Mouse (Mus musculus) adrenal gland, postnatal 36 days (tissue): Measurements from ENCODE around the gene Efna3. TPM values are rescaled to one million over a fixed set of nuclear protein-coding genes. Genes with fewer than 3 reads are reported as not detected.
A peak's percentile ranks its signal among the peaks of the same experiment; 100 is the strongest.

Experiments used
- DNase-seq, 2 experiments: peaks; one replicate each; pipeline ENCODE4 v3.0.0; 2021; ENCODE audit warnings: mixed read lengths in 1 of 2
- total RNA-seq, 2 experiments: library from RNA; stranded (reverse); gene quantifications; 2 replicates each; pipeline ENCODE4 v1.2.3; 2021

Efna3 gene
- total RNA-seq, 2 experiments from 2014 or later = 0.23 to 0.53 TPM

DNA sequence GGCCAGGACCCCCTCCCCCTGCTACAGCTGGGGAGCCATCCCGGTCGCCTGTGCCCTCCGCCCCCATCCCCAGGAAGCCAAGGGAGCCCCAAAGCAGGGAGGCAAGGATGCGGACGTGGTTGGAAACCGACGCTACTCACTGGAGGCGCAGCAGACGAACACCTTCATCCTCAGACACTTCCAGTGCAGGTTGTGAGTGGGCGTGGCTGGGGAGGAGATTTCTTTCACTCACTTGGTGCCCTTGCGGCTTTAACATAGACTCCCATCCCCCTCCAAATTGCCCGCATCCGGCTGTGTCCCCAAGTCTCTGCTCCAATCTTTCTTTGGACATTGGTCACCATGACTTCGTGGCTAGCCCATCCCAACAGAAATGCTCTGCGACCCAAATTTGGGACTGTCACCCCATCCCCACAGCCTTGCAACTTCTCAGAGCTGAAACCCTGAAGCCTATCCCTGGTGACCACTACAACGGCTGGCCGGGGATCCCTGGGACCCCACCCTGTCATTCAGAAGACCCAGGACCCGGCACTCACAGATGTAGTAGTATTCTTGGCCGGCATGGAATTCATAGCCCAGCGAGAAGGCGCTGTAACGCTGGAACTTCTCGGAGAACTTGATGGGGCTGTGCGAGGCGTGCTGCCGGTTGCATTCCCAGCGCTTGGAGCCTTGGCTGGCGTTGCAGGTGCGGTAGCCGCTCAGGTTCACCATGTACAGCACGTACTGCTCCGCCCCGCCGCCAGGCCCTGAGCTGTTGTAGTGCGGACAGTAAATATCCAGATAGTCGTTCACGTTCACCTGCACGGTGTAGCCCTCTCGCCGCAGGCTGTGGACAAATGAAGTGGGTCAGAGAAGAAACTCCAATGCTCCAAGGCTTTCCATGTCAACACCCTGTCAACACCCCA, 6.6 kb downstream of the Efna3 start:
- DNase-seq = no peak

DNA sequence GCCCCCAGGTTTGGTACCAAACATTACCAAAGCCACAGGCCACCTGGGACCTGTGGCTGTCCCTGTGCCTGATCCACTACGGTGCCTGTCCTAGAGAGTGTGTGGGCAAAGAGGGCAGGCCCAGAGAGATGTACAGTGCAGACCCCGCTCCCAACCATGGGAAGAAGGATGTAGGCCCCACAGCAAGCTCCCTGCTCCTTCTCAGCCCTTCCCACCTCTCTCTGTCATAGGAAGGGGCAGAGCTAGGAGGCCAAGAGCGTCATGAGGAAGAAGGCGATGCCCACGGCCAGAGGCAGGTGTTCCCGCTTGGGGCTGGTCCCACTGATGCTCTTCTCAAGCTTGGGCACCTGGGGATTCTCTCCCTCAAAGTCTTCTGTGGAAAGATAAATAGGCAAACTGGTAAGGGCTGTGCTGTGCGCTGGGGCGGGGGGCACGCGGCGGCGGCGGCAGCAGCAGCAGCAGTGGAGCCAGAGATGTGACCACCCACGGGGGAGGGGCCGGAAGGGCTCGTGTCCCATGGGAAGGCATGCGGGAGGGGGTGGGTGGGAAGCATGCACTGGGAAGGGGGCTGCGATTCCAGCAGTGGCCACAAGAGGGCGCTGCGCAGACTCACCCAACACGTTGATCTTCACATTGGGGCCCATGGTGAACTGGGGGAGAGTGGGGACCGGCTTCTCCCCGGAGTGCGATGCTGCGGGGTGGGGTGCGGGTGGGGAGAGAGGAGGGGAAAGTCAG, 7.4 kb downstream of the Efna3 start:
- peak; percentile 76 to 85 for DNase-seq

DNA sequence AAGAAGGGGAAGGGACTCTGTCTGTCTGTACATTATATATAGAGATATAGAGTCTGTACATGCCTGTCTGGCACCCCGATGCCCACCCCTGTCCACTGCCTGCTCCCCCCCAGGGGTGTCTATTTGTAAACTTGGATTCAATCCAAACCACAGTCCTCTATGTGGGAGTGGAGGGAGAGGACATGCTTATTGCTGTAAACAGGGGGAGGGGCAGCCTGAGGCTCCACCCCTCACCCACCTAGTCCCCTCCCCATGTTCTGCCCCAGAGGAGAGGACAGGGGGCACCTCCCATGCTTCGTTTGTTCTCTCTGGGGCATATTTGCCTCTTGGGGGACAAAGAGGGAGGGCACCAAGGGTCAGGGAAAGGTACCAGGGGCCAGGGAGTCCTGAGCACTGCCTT, 8.0 kb downstream of the Efna3 start:
- DNase-seq = no peak

DNA sequence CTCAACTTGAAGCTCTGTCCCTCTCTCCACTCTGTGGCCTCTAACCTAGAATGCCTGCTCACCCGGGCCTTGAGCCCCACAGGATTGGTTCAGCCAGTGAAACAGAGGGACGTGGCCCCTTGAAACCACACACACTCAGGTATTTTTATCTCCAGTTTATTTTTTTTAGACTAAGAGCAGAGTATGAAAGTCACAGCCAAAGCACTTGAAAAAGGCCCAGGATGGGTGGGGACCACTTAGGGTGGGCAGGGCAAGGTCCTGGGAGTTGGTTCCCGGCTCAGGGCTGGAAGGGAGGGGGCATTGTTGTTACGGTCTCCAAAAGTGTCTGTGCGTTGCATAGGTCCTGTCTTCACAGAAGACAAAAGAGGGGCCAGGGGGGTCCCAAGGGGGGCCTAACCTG, 8.4 kb downstream of the Efna3 start:
- DNase-seq = no peak

DNA sequence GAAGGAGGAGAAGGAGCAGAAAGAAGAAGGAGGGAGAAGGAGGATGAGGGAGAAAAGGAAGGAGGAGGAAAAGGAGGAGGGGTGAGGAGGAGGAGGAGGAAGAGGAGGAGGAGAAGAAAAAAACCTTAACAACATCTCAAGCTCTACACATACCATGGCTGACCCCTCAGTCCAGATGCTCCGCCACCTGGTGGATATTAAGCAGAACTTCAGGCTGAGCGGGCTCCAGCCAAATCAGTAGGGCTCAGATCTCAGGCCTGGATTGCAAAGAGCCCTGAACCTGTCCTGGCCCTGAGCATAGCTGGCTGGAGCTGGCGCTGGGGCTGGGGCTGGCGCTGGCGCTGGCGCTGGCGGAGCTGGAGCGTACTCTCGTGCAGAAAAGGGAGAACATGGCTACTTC, 14.7 kb downstream of the Efna3 start:
- peak; percentile 73 to 82 for DNase-seq

DNA sequence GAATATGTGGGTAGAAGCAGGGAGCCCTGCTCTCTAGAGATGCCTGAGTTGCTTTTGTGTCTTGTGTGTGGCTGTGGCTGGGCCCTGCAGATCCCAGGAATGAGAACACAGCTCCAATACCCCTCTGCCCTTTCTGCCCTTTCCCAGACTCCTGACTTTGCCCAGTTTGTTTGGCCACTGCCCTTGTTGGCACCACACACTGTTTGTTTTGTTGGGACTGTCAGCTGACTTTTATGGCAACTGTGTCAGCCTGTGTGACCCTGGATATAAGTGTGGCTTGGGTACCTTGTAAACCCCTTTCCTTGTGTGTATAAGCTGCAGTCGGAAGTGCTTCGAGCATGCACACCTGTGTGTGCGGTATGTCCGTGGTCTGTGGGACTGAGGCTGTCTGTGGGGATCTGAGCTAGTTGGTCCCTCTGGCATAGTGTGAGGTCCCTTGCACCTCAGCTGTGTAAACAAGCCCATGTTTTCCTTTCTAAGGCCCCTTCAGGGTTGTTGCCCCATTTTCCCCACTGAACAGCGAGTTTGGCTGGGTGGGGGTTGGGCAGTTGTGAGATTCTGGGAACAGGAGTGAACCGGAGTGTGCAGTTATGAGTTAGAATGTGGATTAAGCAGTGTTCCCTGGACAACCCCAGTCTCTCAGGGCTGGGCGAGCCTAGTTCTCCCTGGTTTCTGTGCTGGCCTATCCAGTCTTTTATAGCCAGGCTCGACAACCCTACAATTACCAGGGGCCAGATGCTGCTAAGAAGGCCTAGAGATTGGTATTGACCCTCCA, 17.0 kb downstream of the Efna3 start:
- DNase-seq = no peak

DNA sequence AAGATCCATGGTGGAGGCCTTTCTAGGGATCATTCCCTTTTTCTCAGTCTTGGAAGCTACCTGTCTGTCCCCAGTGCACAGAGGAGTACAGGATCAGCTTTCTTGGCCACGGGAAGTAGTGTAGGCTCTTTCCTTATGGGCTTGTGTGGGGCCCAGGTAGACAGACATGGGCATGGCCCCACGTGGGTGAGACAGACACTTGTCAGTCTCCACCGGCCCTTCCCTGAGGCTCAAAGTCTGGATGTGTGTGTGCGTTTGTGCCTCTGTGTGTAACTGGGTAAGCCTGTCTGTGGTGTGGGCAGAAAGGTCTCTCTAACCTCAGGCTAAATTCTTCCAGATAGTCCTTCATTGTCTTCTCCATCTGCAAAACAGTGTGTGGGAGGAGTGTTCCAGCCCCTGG, 17.7 kb downstream of the Efna3 start:
- no peak for DNase-seq

DNA sequence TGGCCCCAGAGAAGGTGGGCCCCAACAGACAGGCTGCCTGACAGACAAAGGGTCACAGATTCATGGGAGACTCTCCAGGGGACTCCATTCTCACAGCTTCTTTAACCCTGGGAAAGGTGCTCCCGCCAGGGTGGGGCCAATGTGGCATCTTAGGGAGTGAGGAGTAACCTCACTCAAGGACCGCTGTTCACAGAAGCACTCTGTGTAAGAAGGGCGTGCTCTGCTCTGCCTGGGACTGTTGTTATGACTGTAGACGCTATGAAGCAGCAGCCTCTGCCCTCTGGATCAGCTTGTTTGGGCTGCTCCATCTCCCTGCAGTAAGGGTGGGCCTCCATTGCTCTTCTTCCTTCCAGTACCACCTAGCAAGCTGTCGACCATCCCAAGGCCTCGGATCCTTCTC, 18.3 kb downstream of the Efna3 start:
- DNase-seq = no peak

DNA sequence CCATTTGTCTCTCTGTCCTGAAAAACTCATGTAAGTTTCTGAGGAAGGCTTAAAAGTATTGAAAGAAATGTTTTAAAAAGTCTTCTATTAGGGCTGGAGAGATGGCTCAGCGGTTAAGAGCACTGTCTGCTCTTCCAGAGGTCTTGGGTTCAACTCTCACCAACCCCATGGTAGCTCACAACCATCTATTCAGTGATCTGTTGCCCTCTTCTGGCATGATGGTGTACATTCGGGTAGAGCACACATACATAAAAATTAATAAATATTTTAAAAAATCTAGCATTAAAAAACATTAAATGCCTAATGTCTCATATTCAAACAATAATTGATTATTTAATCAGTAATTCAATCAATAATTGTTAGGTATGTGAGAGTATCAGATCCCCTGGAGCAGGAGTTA, 22.3 kb downstream of the Efna3 start:
- no peak for DNase-seq

DNA sequence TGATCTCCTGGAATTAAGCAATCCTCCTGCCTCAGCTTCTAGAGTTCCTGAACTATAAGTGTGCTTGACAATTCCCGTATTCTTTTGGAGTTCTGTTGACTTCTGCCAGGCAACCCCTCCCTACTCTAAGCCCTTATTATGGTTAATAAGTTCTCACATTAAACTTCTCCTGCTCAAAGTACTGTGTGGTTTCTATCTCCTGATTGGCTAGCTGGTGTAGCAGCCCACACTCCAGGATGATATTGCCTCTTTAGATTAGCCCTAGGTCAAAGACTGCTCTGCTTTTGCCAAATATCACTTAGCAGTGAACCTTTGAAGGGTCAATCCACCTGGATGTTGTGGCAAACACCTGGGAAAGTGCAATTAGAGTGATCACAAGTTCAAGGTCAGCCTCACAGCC, 22.7 kb downstream of the Efna3 start:
- no peak for DNase-seq

DNA sequence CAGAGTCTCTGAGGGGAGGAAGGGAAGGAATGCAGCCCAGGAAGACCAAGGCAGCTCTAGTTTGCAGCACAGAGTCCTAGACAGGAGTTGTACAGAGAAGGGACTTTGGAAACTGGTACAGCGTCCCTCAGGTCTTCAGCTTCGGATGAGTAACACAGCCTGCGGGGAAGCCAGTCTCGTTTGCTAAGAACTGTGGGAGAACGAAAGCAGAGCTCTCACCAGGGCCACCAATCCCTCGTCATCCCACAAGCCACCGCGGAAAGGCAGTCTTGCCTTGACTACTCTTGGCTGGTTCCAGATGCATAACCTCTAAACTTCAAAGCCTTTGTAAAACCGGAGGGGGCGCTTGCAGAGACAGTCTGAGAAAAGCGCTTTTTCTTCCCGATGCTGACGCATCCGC, 23.3 kb downstream of the Efna3 start:
- peak; percentile 64 to 67 for DNase-seq

DNA sequence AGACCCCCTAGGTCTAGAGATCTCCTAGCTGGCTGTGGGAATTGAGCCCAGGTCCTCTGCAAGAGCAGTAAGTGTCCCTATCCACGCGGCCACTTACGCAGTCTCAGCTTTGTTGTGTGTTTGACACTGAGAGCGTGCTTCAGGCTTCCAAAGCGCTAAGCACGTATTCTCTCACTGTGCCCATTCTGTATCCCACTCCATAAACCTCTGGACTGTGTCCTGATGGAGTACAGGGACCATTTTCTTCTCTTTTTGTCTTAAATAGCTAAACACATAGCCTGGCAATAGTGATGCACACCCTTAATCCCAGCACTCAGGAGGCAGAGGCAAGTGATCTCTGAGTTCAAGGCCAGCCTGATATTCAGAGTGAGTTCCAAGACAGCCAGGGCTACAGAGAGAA, 23.9 kb downstream of the Efna3 start:
- no peak for DNase-seq

DNA sequence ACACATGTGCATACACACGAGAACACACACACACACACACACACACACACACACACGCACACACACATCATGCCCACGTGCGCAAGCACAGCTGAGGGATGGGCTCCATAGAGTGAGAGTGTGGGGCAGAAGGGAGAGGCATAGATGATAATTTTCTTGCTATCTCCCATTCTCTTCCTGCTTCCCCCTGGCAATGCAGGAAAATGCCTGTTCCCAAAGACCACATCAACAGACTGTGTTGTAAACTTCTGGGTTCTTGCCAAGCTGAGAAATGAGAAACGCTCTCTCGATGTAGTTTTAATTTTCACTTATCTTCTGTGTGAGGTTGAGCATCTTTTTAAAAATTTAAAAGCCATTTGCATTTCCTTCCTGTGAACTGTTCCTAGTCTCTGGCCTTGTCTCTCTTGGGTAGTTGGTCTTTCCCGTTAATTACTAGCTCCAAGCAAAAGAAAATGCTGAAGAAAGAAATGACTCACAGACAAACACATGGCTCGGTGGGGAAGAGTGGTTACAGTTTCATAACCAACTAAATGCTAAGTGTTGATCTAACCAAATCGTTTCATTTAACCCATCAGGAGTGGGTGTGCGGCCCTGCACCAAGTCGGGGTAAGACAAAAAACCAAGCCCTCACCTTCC, 25.9 kb downstream of the Efna3 start:
- no peak for DNase-seq

DNA sequence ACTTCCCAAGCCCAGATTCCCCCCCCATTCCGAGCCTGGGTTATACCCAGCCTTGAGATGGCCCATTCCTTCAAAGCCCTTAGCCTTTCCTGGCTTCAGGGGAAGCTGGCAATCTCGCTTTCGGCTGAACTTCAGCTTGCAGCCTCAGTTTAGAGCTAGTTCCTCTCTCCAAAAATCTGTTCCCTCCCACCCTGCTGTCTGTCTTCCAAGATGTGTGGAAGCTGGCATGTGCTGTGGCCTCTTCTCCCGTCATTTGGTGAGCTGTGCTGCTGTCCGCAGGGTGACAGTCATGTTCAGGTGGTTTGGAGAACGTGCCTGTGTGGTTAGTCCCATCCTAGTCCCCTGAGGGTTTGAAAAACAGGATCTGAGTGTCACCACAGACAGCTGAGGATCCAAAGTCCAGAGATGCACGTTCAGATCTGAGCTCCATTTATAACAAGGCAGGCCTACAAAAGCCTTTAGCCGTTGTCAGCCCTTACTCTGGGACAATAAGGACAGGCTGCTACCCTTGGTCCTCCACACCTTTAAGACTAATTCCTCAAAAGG, 27.0 kb downstream of the Efna3 start:
- DNase-seq = no peak

DNA sequence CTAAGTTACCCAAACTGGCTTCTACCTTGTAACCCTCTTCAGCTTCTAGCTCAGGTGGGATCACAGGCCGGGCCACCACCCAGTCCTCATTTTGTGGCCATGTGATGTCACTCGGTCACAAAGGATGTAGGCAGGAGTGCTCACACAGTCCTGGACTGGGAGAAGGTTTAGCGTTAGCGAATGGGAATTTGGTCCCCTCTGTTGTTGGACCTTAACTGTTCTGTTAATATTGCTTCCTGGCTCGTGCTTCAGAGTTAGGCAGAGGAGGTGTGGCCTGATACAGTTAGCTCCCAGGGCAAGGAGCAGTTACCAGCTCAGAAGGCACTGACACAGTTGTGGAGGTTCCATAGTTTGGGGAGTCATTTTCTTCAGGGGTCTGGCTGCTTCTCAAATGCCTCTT, 28.6 kb downstream of the Efna3 start:
- DNase-seq = no peak

DNA sequence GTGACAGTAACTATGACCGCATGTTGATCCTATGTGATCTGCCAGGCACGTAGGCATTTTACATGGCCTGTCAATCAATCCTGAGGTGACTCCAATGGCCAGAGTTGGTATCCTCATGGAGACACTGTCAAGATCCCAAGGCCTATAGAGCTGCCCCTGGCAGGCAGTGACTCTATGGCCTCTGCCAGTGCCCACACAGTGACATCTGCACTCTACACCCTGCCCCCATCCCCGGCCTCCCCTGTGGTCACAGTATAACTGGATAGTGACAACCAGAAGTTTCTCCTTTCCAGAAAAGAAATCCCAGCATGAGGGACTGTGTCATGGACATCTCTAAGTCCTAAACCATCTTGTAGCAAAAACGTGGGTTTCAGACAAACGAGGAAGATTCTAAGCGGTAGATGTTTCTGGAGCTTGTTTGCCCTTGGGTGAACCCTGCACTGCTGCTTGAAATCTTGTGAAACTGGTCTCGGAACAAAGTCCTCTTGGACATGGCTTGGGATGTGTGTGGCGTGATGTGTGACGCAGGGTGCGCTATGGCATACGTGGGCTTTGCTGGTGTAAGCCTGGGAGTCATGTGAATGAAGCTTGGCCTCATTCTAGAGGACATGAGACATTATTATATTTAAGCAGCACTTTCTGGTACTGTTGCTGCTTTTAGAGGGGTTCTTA, 29.4 kb downstream of the Efna3 start:
- no peak for DNase-seq

DNA sequence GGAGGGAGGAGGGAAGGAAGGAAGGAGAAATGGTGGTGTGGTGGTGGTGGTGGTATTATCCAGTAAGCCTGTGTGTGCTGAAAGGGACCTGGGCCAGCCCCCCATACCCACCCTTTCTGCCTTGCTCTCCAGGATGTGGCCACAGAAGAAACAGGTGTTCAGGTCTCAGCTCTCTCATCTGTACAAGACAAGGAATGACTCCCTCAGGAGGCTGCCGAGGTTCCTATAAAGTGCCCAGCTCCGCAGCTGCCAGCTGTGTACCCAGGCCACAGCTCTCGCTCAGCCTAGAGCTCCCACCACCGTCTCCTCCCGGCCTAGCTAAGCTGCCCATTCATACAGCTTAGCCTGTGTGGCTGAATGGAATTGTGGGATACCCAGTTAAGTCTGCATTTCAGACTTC, 30.5 kb downstream of the Efna3 start:
- DNase-seq = no peak

DNA sequence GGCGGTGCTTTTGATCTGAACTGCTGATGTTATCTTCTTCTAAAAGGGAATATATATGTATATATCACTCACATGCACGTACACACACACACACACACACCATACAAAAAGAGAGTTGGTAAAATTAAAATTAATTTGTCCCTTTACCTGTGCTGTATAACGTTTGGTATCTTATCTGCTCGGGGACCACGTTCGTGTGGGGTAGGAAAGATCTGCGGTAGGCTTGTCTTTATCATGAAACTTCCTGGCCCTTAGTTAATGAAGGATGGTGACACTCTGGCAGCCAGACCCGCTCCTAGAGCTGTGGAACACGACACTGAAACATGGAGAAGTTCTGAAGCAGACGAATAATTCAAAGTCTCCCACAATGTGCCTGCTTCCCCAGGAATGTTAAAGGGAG, 30.9 kb downstream of the Efna3 start:
- DNase-seq = no peak

DNA sequence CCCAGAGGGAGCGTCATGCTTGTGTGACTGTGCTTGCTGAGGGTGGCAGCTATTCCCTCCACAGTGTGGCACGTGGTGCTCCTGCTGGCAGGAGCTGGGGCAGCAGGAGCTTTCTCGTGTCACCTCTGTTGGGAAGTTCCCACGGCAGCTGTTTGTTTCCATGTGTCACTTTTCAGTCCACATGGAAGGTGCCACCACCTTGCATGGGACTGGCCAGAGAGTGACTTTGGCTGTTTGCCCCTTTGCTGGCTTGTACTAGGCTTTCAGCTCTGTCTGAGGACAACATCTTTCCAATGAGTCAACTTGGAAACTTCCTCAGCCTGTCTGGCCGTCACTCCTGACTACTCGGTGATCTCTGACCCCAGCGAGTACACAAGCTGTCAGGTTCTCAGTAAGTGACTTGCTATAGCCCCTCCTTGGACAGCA, 34.2 kb downstream of the Efna3 start:
- no peak for DNase-seq

DNA sequence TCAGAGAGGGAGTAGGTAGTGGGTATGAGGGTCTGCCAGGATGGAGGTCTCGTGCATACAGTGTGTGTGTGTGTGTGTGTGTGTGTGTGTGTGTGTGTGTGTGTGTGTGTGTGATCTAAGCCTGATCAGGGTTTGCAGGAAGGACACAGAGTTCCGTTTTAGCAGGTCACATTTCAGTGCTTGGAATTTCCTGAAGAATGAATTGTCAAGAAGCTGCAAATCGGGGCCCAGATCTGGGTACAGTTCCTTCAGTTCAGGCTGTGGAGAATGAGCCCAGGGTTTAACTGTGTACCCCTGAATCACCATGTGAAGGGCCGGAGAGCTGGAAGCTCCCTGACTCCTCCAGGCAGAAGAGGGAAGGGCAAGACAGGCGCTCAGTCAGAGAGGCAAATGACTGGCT, 35.5 kb downstream of the Efna3 start:
- DNase-seq = no peak

DNA sequence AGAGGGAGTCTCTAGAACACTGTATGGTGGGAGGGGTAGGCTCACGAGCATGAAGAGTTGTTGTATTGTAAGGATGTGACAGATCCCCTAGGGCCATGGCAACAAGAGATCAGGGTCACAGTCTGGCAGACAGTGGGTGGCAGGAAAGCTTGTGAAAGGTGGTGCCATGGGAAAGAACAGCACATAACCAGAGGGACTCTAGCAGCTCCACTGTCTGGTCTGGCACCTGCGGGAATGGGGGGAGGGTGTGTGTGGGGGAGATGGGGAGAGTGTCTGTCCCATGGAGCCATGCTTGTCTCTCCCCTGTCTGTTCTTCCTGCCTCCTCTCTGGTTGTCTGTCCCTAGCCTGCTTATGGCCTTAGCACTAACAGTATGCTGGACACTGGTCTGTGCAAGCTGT, 37.2 kb downstream of the Efna3 start:
- DNase-seq = no peak
